Mouse (Mus musculus) left cerebral cortex, adult 8-10 months (tissue): ENCODE data around the gene Capzb. TPM values are rescaled to one million over a fixed set of nuclear protein-coding genes. Genes with fewer than 3 reads are reported as not detected.

Experiments
- DNase-seq, 2 experiments: peaks; one replicate each; pipeline ENCODE4 v3.0.0; 2022; ENCODE audit warnings: low spot score in 2 of 2
- total RNA-seq, 4 experiments: library from RNA; stranded (reverse); gene quantifications; 2 replicates each; pipeline ENCODE4 v1.2.4; 2022

The Capzb gene
- total RNA-seq, 4 experiments from 2014 or later: 310 to 345 (median 321) TPM

DNA sequence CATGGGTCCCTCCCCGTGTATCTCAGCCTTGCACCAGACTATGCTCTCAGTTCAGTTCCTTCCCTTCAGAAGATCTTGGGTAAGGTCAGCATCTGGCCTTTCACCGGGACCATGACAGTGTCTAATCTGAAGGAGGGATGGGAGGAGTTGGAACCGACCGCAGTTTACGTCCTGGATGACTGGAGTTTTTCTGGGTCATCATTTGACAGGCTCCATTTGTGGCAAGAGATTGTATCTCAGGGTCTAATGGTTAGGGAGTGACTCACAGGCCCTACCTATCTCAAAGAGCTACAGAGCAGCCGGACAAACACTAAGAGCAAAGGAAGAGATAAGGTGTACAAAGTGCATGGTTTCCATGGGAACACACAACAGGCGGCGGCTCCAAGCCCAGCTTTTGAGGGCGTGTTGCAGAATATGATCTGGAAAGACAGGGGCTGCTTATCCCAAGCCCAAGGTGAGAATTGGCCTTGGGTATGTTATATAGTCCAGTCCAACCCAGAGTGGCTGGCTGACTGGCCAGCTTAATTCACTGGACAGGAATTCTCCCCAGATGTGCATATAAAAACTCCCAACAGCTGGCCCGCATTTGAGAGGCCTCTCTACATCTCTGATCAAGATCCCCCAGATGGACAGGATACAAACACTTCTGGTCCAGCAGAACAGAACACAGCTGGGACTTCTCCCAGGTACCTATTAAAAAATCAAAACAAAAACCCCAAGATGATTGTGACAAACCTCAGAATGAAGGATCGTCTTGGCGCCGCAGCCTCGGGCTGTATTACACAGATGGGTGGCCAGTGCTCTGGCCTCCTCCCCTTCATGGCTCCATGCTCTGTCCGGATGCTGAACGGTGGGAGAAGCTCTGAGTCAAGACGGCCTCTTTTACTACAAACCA, 12.7 kb upstream of the Capzb start:
- no peak for DNase-seq

DNA sequence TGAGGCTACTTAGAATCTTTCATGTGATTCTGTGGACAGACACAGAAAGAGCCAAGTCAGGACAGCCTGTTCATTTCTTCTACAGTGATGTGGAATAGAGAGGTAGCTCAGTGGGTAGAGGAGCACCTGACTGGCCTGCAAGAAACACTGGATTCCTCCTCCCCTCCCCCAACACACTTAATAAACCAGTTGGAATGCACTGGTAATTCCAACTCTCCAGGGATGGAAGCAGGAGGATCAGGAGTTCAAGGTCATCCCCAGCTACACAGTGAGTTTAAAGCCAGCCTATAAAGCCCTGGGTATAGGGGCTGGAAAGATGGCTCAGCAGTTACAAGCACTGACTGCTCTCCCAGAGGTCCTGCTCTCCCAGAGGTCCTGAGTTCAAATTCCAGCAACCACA, 10.2 kb upstream of the Capzb start:
- DNase-seq: no peak

DNA sequence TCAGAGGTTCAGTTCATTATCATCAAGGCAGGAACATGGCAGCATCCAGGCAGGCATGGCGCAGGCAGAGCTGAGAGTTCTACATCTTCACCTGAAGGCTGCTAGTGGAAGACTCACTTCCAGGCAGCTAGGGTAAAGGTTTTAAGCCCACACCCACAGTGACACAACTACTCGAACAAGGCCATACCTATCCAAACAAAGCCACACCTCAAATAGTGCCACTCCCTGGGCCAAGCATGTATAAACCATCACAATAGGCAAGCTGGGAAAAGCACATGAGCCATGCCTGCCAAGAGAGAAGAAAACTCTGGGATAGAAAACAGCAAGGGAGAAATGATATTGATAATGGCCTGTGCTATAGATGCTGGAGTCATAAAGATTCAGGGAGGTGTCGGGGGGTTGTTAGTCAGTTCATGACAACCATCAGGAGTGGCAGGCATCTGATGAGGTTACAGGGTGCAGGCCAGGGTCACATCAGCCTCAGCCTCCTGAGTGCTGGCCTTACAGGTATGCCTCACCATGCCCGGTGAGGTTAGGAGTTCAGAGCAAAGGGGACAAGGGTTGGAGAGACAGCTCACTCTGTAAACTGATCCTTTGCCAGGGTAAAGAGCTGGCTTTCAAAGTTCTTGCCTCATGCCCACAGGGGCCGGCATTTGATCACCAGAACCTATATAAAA, 6.8 kb upstream of the Capzb start:
- no peak for DNase-seq

DNA sequence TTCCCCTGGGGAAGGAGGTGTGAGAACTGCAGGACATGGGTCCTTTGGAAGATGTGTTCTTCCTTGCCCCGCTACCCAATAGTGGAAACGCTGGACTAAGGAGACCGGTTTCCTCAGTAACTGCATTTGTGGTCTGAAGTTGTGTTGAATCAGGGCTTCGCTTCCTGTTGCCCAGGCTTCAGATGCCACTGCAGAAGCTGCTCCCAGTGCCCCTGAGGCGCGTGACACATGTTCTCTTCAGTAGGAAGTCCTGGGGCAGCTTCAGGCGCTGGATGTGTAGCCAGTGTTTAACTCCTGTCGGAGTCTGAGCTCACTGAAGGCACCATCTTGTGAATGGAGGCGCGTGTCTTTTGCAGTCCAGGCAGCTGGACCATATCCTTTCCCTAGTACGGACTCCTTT, 4.8 kb upstream of the Capzb start:
- DNase-seq: no peak

DNA sequence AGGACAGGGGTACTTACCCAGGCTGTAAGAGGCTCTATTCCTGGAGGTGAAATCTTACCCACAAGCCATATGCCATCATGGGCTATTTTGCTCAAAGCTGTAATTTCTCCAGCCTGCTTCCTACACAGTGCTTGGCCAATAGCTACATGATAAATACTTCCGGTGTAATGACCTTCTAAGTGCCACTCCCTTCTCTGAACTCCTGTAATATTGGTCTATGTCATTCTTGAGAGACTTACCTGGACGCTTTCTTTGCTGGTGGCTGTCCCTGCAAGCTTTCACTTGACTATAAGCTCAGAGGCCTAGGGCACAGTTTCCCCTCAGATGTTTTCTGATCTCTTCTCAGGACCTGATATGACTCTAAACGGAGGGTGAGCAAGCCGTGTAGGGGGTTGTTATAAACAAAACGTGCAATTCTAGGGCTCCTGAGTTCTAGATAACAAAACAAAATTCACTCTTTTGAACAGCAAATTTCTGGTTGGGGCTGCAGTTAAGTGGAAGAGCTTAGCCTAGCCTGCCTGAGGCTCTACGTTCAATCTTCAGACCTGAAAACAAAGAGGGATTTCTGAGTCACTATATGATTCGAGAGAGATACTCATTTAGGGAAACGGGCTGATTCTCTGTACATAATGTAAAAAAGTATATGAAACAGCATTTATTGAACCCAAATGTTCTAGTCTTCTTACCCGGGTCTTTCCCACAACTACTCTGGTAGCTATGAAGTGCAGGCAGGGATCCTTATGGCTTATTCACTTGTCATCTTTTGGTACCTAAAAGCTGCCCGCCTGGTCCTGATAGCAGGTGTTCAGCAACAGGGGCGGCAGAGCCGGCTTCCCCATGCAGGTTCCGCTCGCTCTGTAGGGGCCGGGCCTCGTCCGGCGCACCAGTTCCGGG, 847 bp upstream of the Capzb start:
- DNase-seq: no peak

DNA sequence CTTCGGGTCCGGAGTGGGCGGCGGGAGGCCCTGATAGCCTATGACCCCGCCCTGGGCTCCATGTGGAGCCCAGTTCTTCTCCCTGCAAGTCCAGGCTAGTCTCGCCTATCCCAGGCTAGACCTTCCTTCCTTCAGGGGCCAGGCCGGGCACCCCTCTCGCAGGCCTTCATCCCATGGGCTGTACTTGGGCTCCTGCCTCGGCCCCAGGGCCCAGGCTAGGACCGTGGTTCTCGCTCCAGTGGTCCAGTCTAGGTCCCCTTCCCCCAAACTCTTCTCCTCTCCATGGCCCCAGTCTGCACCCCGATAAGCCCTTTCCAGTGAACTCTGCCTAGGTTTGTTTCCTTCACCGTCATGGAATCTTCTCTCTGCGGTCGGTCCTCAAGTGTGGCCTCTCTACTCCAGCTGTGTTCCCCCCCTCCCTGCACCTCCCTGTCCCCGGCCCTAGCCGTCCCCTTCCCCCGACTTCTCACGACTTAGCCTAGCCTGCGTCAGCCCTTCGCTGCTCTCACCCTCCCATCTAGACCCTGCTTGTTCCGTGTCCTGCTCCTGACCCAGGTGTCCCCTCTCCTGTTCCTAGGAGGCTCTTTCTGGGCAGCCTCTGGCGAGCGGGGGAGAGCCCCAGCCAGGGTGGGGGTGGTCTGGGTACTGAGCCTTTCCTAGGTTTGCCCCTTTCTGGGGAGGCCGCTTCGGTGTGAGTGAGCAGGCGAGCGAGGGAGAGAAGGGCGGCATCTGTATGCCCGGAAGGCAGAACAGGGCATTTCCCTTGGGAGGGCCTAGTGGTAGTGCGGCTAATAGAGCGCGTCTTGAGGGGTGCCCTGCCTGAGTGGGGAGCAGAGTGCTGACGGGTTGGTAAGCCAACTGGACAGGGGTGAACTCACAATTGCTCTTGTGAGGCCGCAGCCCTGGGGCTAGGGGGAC, 736 bp downstream of the Capzb start:
- DNase-seq: no peak

DNA sequence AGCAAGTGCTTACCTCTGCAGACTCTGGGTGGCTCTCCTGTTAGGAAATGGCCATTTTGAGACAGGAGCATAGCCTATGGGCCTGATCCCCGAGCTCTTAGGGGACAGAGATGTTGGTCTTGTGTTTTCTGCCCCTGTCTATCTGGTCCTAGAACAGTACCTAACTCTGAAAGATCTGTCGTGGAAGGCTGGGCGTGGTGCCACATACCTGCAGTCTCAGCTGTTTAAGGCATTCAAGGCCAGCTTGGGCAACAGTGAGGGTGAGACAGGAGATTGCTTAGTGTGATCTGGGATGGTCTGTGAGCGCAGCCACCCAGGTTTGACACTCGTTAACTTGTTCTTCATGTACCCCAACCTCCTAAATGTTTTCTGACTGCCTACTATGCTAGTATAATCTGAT, 2.4 kb downstream of the Capzb start:
- no peak for DNase-seq

DNA sequence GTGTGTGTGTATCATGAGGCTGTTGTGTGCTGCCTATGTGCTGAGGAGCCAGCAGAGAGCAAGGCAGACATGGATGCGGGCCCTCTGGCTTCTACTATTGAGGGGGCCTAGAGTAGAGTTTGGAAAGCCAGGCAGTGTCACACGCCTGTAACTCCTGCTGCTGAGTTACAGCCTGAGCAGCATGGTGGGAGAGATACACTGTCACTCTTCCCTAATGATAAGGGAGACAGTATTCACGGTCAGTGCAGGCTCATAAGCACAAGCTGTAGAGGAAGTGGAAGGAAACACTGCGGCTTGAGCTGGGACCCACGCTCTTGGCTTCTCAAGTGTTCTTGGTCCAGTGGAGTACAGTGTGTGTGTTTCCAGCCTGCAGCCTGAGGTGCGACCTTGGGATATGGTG, 3.8 kb downstream of the Capzb start:
- DNase-seq: no peak

DNA sequence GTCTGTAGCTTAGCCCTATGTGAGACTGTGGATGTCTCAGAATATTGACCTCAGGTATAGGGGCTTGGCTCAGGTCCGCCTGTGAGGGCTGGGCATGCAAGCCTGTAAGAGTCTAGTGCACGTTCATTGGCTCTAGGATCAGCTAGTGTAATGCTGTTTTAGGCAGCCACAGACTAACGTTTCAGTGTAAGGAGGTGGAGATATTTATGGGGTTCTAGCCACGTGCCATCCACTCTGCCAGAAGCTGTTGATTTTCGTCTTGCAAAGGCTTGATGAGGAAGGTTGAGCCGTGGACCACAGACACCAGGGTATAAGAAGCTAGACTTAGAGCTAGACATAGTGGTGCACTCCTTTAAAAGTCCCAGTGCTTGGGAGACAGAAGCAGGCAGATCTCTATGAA, 4.2 kb downstream of the Capzb start:
- DNase-seq: no peak

DNA sequence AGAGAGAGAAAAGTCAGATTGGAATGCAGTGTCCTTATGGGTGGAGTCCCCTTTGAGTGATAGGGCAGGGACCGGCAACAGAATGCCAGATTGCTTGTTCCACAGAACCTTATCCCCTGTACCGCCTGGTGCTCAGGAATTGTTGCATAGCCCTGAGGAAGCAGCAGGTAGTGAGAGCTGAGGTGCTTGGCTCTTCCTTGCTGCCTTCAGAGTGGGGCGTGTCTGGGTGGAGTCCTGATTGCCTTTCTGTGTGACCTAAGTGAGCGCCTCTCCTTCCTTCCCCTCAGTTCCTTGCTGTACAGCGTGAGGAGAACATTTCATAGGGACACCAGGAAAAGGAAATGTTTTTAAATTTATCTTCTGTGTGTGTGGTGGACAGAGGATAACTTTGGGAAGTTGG, 4.8 kb downstream of the Capzb start:
- no peak for DNase-seq

DNA sequence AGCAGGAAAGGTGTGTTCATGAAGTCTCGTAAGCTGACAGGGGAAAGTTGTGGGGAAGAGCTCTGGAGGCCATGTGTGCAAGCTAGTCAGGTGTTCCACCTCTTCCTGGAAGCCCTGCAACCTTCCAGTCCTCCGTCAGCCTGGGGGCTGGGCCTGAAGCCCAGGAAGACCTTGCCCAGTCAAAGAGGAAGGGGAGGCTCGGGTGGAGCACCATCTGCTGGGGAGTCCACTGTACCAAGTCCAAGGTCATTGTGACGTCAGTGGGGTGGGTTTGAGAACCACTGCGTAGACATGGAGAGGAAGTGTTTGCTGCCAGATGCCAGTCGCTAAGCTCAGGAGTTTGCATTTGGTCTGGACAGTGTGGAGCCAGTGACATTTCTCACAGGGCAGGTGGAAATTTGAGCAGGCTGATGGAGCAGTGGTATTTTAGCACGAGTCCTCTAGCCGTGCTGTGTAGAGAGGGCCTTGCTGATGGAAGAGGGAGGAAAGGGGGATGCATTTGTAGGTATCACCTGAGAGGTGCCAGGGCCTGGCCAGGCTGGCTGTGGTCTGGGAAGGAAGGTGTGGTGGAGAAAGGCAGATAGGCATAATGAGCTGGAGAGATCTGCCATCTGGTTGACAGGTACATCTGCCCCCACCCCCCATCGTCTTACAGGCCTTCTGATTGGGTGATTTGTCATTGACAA, 5.4 kb downstream of the Capzb start:
- no peak for DNase-seq

DNA sequence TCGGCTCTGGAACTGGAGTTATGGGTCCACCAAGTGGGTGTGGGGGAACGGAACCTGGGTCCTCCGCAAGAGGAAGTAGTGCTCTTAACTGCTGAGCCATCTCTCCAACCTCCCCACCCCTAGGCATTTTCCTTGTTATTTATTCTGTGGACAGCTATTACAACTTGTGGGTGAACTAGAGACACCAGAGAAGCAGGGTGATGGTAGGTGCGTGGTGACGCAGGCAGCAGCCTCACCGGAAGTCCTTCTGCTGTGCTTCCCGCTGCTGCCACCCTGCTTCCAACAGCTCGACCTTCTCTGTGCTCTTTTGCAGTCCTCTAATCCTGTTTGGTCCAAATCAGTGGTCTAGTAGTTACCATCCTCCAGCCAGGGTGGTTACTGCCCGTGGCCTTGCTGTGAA, 6.4 kb downstream of the Capzb start:
- DNase-seq: no peak

DNA sequence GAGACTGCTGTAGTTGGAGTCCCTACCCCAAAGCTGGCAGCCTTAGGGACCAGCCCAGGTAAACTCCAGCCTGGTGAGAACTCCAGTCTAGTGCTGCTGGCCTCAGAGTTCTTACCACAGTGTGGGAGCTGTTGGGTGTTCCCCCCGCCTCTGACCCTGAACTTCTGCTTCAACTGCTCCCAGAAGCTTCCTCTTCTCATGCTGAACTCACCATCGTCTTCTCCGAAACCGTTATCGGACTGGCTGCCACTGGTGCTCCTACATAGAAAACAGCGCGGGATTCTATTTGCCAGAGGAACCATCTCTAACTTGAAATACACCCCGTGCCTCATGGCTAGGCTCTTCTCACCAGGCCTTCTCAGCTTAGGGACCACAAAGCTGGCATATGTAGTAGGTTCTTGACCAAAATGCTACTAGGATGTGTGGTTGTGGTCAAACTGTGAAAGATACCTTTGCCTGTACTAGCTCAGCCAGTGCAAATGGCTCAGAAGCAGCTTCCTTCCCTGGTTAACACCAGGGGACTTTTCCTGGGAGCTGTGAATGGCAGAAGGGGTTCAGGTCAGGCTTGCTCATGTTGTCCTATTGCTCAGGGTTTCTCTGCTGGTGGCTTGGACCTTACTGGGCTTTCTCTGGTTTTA, 7.1 kb downstream of the Capzb start:
- DNase-seq: no peak

DNA sequence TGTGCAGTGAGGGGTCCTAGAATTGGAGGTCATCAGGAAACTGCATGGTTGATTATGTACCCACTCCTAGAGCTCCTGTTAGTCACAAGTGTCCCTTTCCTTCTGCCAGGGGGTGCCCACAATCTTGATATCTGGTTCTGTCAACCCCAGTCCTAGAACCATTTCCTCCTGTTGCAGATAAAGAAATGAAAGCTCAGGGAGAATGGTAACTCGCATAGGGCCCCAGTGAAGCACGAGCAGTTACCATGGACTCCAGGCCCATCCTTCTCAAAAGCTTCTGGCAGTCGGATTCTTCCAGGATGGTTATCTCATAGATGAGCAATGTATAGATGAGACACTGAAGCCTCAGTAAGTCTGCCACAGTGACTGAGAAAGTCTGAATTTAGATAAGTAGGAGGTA, 8.2 kb downstream of the Capzb start:
- no peak for DNase-seq

DNA sequence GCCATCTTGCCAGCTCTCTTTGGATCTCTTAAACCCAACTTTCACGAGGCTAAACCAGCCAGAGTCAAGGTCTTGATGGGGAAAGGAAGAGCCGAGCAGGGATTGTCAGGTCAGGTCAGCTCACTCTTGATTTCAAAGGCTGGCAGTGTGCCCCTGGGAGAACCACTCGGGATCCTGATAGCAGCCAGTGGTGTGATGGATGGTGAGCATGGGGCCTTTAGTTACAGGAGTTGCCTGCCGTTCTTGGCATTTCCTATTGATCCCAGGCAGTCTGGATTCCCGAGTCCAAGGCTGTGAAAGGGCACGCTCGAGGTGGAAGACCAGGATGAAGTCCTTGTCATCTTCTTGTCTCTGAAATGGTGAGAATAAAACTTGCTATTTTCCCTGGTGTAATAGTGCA, 9.9 kb downstream of the Capzb start:
- no peak for DNase-seq

DNA sequence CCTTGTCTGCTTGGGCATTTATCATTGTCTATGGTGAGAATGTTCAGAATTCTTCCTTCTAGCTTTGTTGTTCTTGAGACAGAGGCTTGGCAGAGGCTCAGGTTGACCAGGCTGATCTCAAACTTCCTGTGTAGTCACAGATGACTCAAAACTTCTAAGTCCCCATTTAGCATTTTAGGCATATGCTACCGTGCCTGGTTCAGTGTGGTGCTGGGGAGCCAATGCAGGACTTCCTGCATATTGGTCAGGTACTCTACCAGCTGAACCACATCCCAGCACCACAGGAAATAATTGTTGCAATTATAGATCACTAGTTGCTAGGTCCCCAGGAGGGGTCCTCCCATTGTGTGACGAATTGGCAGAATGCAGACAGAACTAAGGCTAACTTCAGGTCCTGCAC, 10.7 kb downstream of the Capzb start:
- no peak for DNase-seq

DNA sequence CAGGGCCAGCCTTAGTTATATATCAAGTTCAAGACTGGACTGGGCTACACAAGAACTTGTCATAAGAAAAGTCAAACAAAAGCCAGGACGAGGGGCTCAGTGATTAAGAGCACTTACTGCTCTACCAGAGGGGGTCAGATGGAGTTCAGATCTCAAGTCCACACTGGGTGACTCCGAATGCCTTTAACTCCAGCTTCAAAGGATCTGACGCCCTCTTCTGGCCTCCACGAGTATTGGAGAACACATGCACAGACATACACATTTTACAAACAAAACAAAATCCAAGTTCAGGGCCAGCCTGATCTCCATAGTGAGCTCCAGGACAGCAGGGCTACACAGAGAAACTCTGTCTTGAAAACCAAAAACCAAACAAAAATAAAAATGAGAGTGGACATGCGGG, 13.1 kb downstream of the Capzb start:
- no peak for DNase-seq

DNA sequence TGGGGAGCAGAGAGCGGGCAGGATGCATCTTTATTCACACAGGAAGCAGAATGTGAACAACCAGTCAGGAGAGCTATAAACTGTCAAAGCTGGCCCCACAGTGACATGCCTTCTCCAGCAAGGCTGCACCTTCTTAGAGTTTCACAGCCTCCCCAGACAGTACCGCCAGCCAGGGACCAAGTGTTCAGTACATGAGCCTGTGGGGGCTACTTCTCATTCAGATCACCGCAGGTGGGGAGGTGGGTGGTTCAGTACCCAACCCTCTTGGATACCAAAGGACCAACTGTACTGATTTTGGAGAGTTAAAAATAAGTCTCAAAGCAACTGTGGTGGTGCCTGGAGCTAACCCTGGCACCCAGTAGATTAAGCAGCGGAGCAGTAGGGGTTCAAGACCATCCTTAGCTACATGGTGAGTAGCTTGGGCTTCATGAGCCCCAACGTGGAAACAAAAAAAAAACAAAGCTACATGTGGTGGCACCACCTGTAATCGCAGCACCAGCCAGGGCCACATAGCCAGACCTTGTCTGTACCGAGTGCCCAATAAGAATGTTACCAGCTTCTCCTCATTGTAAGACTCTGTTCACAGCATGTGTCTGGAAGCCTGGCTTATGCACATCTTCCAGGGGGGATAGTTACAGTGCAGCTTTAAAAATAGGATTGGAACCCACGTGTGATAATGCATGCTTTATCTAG, 13.8 kb downstream of the Capzb start:
- DNase-seq: no peak
